Mouse (Mus musculus) Patski (cell line): ENCODE measurements around the gene Tnxb. TPM values are rescaled to one million over a fixed set of nuclear protein-coding genes. Genes with fewer than 3 reads are reported as not detected.

Experiments
- ATAC-seq: fragments of 100-300 bp; one replicate; pipeline ENCODE4 v1.8.0; 2021
- CTCF ChIA-PET: fragments of 350-600 bp; sonication (Branson Sonifier 250); formaldehyde crosslinking; loops from one replicate; lab custom pipeline; 2022; ENCODE audit warnings: inconsistent platforms; lab: Charles Lee
- POLR2A ChIA-PET: fragments of 350-600 bp; sonication (Branson Sonifier 250); formaldehyde crosslinking; loops from one replicate; lab custom pipeline; 2022; ENCODE audit warnings: antibody characterized with exemption, inconsistent platforms; lab: Charles Lee
- DNase-seq: peaks from one replicate; pipeline ENCODE4 v3.0.0-alpha.2; 2011; ENCODE audit warnings: low read depth, low spot score
- H3K27me3 ChIP-seq: fragments of 371-371 bp; one replicate; pipeline ENCODE4 v1.5.1; 2021
- CTCF ChIP-seq: fragments of 100-300 bp; IDR thresholded peaks from one replicate; pipeline ENCODE4 v1.5.1; 2021
- in situ Hi-C: fragments of 300-500 bp; cut with MboI; formaldehyde crosslinking; loops from 3 replicates; pipeline ENCODE4 v1.11.1; 2018; ENCODE audit warnings: low pct_unique_long_range_greater_than_20kb, mixed read lengths
- polyA plus RNA-seq: library from polyadenylated mRNA; unstranded; gene quantifications from one replicate; pipeline ENCODE4 v1.2.3, GENCODE M21; 2021

Tnxb gene
- polyA plus RNA-seq, 1 experiment from 2014 or later, result 0.50 TPM

GRCm38 (mm10) chr17:34648141-34648890 lies 22.0 kb upstream of the Tnxb start:
- no peak for TF ChIP-seq CTCF
- ATAC-seq, result no peak
- POLR2A ChIA-PET, result no interaction called here
- no peak for DNase-seq
- in situ Hi-C loops, result loop anchor here (25.0 kb wide), 1 partner anchor 489 kb away; the partner anchor contains the start of genes Apom, Bag6 and D17H6S53E
- H3K27me3 ChIP-seq, result no peaks in the 10 kb centered on the region
- CTCF ChIA-PET, result interaction anchor here (1.3 kb wide), 1 partner anchor 29 kb away, joined by 4 read pairs; no protein-coding TSS in a partner anchor

GRCm38 (mm10) chr17:34649106-34649864 lies 21.1 kb upstream of the Tnxb start:
- H3K27me3 ChIP-seq, result no peaks in the 10 kb centered on the region
- ChIA-PET POLR2A (interaction anchor here (0.8 kb wide), 1 partner anchor 31 kb away, joined by 3 read pairs; no protein-coding TSS in a partner anchor), CTCF (interaction anchor here (1.1 kb wide), 1 partner anchor 8 kb away, joined by 3 read pairs; no protein-coding TSS in a partner anchor)
- TF ChIP-seq CTCF, result no peak
- no peak for ATAC-seq
- no peak for DNase-seq
- in situ Hi-C loops, result loop anchor here (25.0 kb wide), 1 partner anchor 488 kb away; the partner anchor contains the start of genes Apom, Bag6 and D17H6S53E

GRCm38 (mm10) chr17:34650781-34651180 lies 19.6 kb upstream of the Tnxb start:
- in situ Hi-C loops, result no loop called here
- TF ChIP-seq CTCF, result no peak
- POLR2A ChIA-PET, result interaction anchor here (1.2 to 1.4 kb wide), 3 partner anchors 24 to 45 kb away, joined by 3 to 7 read pairs (median 3); no protein-coding TSS in a partner anchor

GRCm38 (mm10) chr17:34651507-34652221 lies 18.7 kb upstream of the Tnxb start:
- CTCF ChIA-PET, result interaction anchor here (2.3 kb wide), 1 partner anchor 33 kb away, joined by 7 read pairs; no protein-coding TSS in a partner anchor
- no peak for DNase-seq

More at GRCm38 (mm10) chr17:34650781-34651180, 19.6 kb upstream of the Tnxb start:
- no peak for ATAC-seq
- DNase-seq, result no peak
- no peaks in the 10 kb centered on the region for H3K27me3 ChIP-seq
- CTCF ChIA-PET, result interaction anchor here (2.3 kb wide), 1 partner anchor 32 kb away, joined by 7 read pairs; no protein-coding TSS in a partner anchor

GRCm38 (mm10) chr17:34652546-34652945 lies 17.8 kb upstream of the Tnxb start:
- in situ Hi-C loops, result no loop called here
- POLR2A ChIA-PET, result no interaction called here
- ATAC-seq, result no peak
- no peak for DNase-seq
- TF ChIP-seq CTCF, result no peak
- no peaks in the 10 kb centered on the region for H3K27me3 ChIP-seq
- CTCF ChIA-PET, result interaction anchor here (1.3 to 2.3 kb wide), 2 partner anchors 26 to 34 kb away, joined by 5 to 7 read pairs; no protein-coding TSS in a partner anchor

More at GRCm38 (mm10) chr17:34651507-34652221, 18.7 kb upstream of the Tnxb start:
- no peak for TF ChIP-seq CTCF
- POLR2A ChIA-PET, result interaction anchor here (1.2 to 1.4 kb wide), 2 partner anchors 25 to 46 kb away, joined by 3 to 7 read pairs; no protein-coding TSS in a partner anchor
- H3K27me3 ChIP-seq, result no peaks in the 10 kb centered on the region
- in situ Hi-C loops, result no loop called here
- no peak for ATAC-seq

GRCm38 (mm10) chr17:34652985-34653384 lies 17.4 kb upstream of the Tnxb start:
- ATAC-seq, result no peak

GRCm38 (mm10) chr17:34653746-34654285 lies 16.5 kb upstream of the Tnxb start:
- TF ChIP-seq CTCF, result no peak
- ATAC-seq (no peak), DNase-seq (no peak)
- ChIA-PET POLR2A (no interaction called here), CTCF (interaction anchor here (1.3 to 1.4 kb wide), 2 partner anchors 27 to 58 kb away, joined by 5 read pairs; no protein-coding TSS in a partner anchor)
- no peaks in the 10 kb centered on the region for H3K27me3 ChIP-seq
- in situ Hi-C loops, result no loop called here

More at GRCm38 (mm10) chr17:34652985-34653384, 17.4 kb upstream of the Tnxb start:
- in situ Hi-C loops, result no loop called here
- DNase-seq, result no peak
- no peak for TF ChIP-seq CTCF
- H3K27me3 ChIP-seq, result no peaks in the 10 kb centered on the region
- ChIA-PET POLR2A (no interaction called here), CTCF (interaction anchor here (1.3 to 2.3 kb wide), 3 partner anchors 27 to 59 kb away, joined by 5 to 7 read pairs (median 5); no protein-coding TSS in a partner anchor)

- TF ChIP-seq CTCF, result no peak
- in situ Hi-C loops, result no loop called here
Measured at GRCm38 (mm10) chr17:34654392-34654791, 15.9 kb upstream of the Tnxb start.

GRCm38 (mm10) chr17:34655160-34655559 lies 15.2 kb upstream of the Tnxb start:
- ChIA-PET POLR2A (interaction anchor here (0.7 to 1.2 kb wide), 2 partner anchors 9 to 29 kb away, joined by 3 read pairs; no protein-coding TSS in a partner anchor), CTCF (interaction anchor here (1.0 to 2.3 kb wide), 5 partner anchors 11 to 57 kb away, joined by 3 to 7 read pairs (median 4); partner anchors contain the start of gene Fkbpl)
- ATAC-seq, result peak; percentile 20
- TF ChIP-seq CTCF, result no peak
- H3K27me3 ChIP-seq, result no peaks in the 10 kb centered on the region
- in situ Hi-C loops, result no loop called here
- DNase-seq, result no peak

More at GRCm38 (mm10) chr17:34654392-34654791, 15.9 kb upstream of the Tnxb start:
- ATAC-seq (no peak), DNase-seq (no peak)
- no peaks in the 10 kb centered on the region for H3K27me3 ChIP-seq
- ChIA-PET CTCF (interaction anchor here (1.4 kb wide), 1 partner anchor 58 kb away, joined by 5 read pairs; no protein-coding TSS in a partner anchor), POLR2A (no interaction called here)
